Mouse (Mus musculus) liver, postnatal 0 days (tissue): Measurements from ENCODE around the gene Ccnyl1. TPM values are rescaled to one million over a fixed set of nuclear protein-coding genes. Genes with fewer than 3 reads are reported as not detected.

ENCODE experiments used
- ATAC-seq: fragments of 200-750 bp; cut with Nextera tagmentation; 2 replicates; pipeline ENCODE4 v1.8.0; 2017; ENCODE audit warnings: mild to moderate bottlenecking, moderate library complexity
- DNase-seq: peaks from one replicate; pipeline ENCODE4 v3.0.0-alpha.2; 2016
- H3K27ac ChIP-seq: fragments of 300-500 bp; sonication (generic); 2 replicates; pipeline ENCODE4 v1.5.1; 2014; ENCODE audit warnings: antibody characterized with exemption, moderate library complexity, mild to moderate bottlenecking, low read depth
- H3K27me3 ChIP-seq: fragments of 300-500 bp; sonication (generic); 2 replicates; pipeline ENCODE4 v1.6.1; 2014; ENCODE audit warnings: low read length, control low read depth, mixed read lengths; ENCODE audit not compliant: insufficient read depth
- H3K36me3 ChIP-seq: fragments of 300-500 bp; sonication (generic); replicated peaks from 2 replicates; pipeline ENCODE4 v1.6.1; 2014; ENCODE audit warnings: mild to moderate bottlenecking, control low read depth, low read length, moderate library complexity, mixed read lengths; ENCODE audit not compliant: insufficient read depth
- H3K4me1 ChIP-seq: fragments of 300-500 bp; sonication (generic); 2 replicates; pipeline ENCODE4 v1.6.1; 2014; ENCODE audit warnings: antibody characterized with exemption, mild to moderate bottlenecking, control low read depth; ENCODE audit not compliant: insufficient read depth
- H3K4me2 ChIP-seq: fragments of 300-500 bp; sonication (generic); 2 replicates; pipeline ENCODE4 v1.6.1; 2014; ENCODE audit warnings: low read depth, mild to moderate bottlenecking, low read length, moderate library complexity, mixed read lengths
- H3K4me3 ChIP-seq: fragments of 300-500 bp; sonication (generic); 2 replicates; pipeline ENCODE4 v1.5.1; 2014; ENCODE audit warnings: low read depth, low read length
- H3K9ac ChIP-seq: fragments of 300-500 bp; sonication (generic); replicated peaks from 2 replicates; pipeline ENCODE4 v1.6.1; 2014; ENCODE audit warnings: mild to moderate bottlenecking, moderate library complexity
- H3K9me3 ChIP-seq: fragments of 300-500 bp; sonication (generic); 2 replicates; pipeline ENCODE4 v1.6.1; 2016; ENCODE audit warnings: mild to moderate bottlenecking, control low read depth, low read length, mixed read lengths
- CTCF ChIP-seq: sonication (generic); IDR thresholded peaks from 2 replicates; pipeline ENCODE4 v1.5.1; 2016; ENCODE audit warnings: antibody characterized with exemption, low read depth
- EP300 ChIP-seq: IDR thresholded peaks from 2 replicates; pipeline ENCODE4 v1.6.1; 2016; ENCODE audit warnings: antibody characterized with exemption, low read depth, mild to moderate bottlenecking
- WGBS: fragments of 180-500 bp; shearing (Covaris S2); extraction: QIAGEN DNeasy Blood & Tissue Kit; methylation state at CpG from one replicate; pipeline ENCODE4 v1.1.7; 2014; ENCODE audit not compliant: insufficient replicate concordance; 5-methylcytosine and 5-hydroxymethylcytosine counted together
- polyA plus RNA-seq: library from polyadenylated mRNA; unstranded; fragments of >200 nt; fragmentation: Nextera tagmentation; extraction: Ambion mirVana; gene quantifications from 2 replicates; pipeline ENCODE4 v1.2.1, GENCODE M21; 2015

The Ccnyl1 gene
- polyA plus RNA-seq, 1 experiment from 2014 or later: 0.89 TPM

- Histone ChIP-seq H3K4me1 (peaks cover 20% of the 10 kb centered on the region), H3K27ac (peak overlapping the region; percentile 81), H3K36me3 (no peaks in the 10 kb centered on the region), H3K27me3 (0 out of 2 replicates have a peak, but pooled peaks cover 2% of the 10 kb centered on the region), H3K9ac (peak overlapping the region; percentile 86), H3K4me3 (peak overlapping the region; percentile 87), H3K4me2 (peak overlapping the region; percentile 99), H3K9me3 (no peaks in the 10 kb centered on the region)
- no peak for TF ChIP-seq CTCF
- no peak for TF ChIP-seq EP300
- whole genome bisulfite sequencing: under 1% methylated on average over 53 of the region's 55 CpGs
- ATAC-seq: no peak
- DNase-seq: peak; percentile 59
These were observed 881 bp downstream of the Ccnyl1 start for GRCm38 (mm10) chr1:64691121-64691551.

- Histone ChIP-seq H3K36me3 (no peaks in the 10 kb centered on the region), H3K27me3 (0 out of 2 replicates have a peak, but pooled peaks cover 2% of the 10 kb centered on the region), H3K4me3 (peak overlapping the region; percentile 87), H3K9ac (peak overlapping the region; percentile 86), H3K4me1 (peaks cover 20% of the 10 kb centered on the region), H3K4me2 (peak overlapping the region; percentile 99), H3K27ac (peak overlapping the region; percentile 81; the same call in 1 of the 2 replicates), H3K9me3 (no peaks in the 10 kb centered on the region)
- ATAC-seq (no peak), DNase-seq (no peak)
- TF ChIP-seq EP300: no peak
- TF ChIP-seq CTCF: no peak
- 7% methylated on average over 9 of the region's 9 CpGs for WGBS
These were observed 1.3 kb downstream of the Ccnyl1 start for GRCm38 (mm10) chr1:64691581-64691980.

GRCm38 (mm10) chr1:64695156-64695555 lies 4.9 kb downstream of the Ccnyl1 start:
- DNase-seq: no peak
- Histone ChIP-seq H3K27me3 (0 out of 2 replicates have a peak, but pooled peaks cover 2% of the 10 kb centered on the region), H3K27ac (no peak overlapping the region), H3K9ac (no peak overlapping the region), H3K4me1 (peaks cover 10% of the 10 kb centered on the region), H3K9me3 (no peaks in the 10 kb centered on the region), H3K4me2 (no peak overlapping the region), H3K4me3 (no peak overlapping the region), H3K36me3 (no peaks in the 10 kb centered on the region)
- WGBS: 89% methylated on average over 3 of the region's 3 CpGs
- TF ChIP-seq CTCF (no peak), EP300 (no peak)
- ATAC-seq: no peak

- Histone ChIP-seq H3K27ac (no peak overlapping the region), H3K36me3 (0 out of 2 replicates have a peak, but pooled peaks cover 6% of the 10 kb centered on the region), H3K9me3 (no peaks in the 10 kb centered on the region), H3K4me2 (no peak overlapping the region), H3K9ac (no peak overlapping the region), H3K27me3 (no peaks in the 10 kb centered on the region), H3K4me3 (no peak overlapping the region), H3K4me1 (no peaks in the 10 kb centered on the region; the same call in 1 of the 2 replicates)
- DNase-seq: no peak
- ATAC-seq: no peak
- TF ChIP-seq EP300: no peak
- no peak for TF ChIP-seq CTCF
- 76% methylated on average over 3 of the region's 3 CpGs for WGBS
These were observed 11.5 kb downstream of the Ccnyl1 start for GRCm38 (mm10) chr1:64701780-64702179.

GRCm38 (mm10) chr1:64705230-64705629 lies 15.0 kb downstream of the Ccnyl1 start:
- TF ChIP-seq CTCF (peak; percentile 75), EP300 (no peak)
- no peak overlapping the region for H3K4me3 ChIP-seq
- H3K36me3 ChIP-seq: 0 out of 2 replicates have a peak, but pooled peaks cover 6% of the 10 kb centered on the region
- no peaks in the 10 kb centered on the region for H3K27me3 ChIP-seq
- peak; percentile 52 for DNase-seq
- ATAC-seq: peak; percentile 38; the same call in 1 of the 2 replicates
- H3K4me1 ChIP-seq: no peaks in the 10 kb centered on the region; the same call in 1 of the 2 replicates
- WGBS: 41% methylated on average over 6 of the region's 6 CpGs
- no peak overlapping the region for H3K27ac ChIP-seq
- no peak overlapping the region for H3K4me2 ChIP-seq
- H3K9ac ChIP-seq: no peak overlapping the region
- no peaks in the 10 kb centered on the region for H3K9me3 ChIP-seq

GRCm38 (mm10) chr1:64706610-64707009 lies 16.4 kb downstream of the Ccnyl1 start:
- Histone ChIP-seq H3K4me2 (no peak overlapping the region), H3K27ac (no peak overlapping the region), H3K4me3 (no peak overlapping the region), H3K4me1 (no peaks in the 10 kb centered on the region; the same call in 1 of the 2 replicates), H3K27me3 (no peaks in the 10 kb centered on the region), H3K9me3 (no peaks in the 10 kb centered on the region), H3K36me3 (0 out of 2 replicates have a peak, but pooled peaks cover 6% of the 10 kb centered on the region), H3K9ac (no peak overlapping the region)
- ATAC-seq (no peak), DNase-seq (no peak)
- 57% methylated on average over 2 of the region's 2 CpGs for WGBS
- no peak for TF ChIP-seq CTCF
- TF ChIP-seq EP300: 0 out of 2 replicates have a peak, but pooled peaks have one; percentile 13
